Mouse (Mus musculus) liver, postnatal 0 days (tissue): ENCODE results near the gene Elp5. TPM values are rescaled to one million over a fixed set of nuclear protein-coding genes. Genes with fewer than 3 reads are reported as not detected.

Experiments used
- ATAC-seq: fragments of 200-750 bp; cut with Nextera tagmentation; 2 replicates; pipeline ENCODE4 v1.8.0; 2017; ENCODE audit warnings: mild to moderate bottlenecking, moderate library complexity
- DNase-seq: peaks from one replicate; pipeline ENCODE4 v3.0.0-alpha.2; 2016
- H3K27ac ChIP-seq: fragments of 300-500 bp; sonication (generic); 2 replicates; pipeline ENCODE4 v1.5.1; 2014; ENCODE audit warnings: antibody characterized with exemption, moderate library complexity, mild to moderate bottlenecking, low read depth
- H3K27me3 ChIP-seq: fragments of 300-500 bp; sonication (generic); 2 replicates; pipeline ENCODE4 v1.6.1; 2014; ENCODE audit warnings: low read length, control low read depth, mixed read lengths; ENCODE audit not compliant: insufficient read depth
- H3K36me3 ChIP-seq: fragments of 300-500 bp; sonication (generic); replicated peaks from 2 replicates; pipeline ENCODE4 v1.6.1; 2014; ENCODE audit warnings: mild to moderate bottlenecking, control low read depth, low read length, moderate library complexity, mixed read lengths; ENCODE audit not compliant: insufficient read depth
- H3K4me1 ChIP-seq: fragments of 300-500 bp; sonication (generic); 2 replicates; pipeline ENCODE4 v1.6.1; 2014; ENCODE audit warnings: antibody characterized with exemption, mild to moderate bottlenecking, control low read depth; ENCODE audit not compliant: insufficient read depth
- H3K4me2 ChIP-seq: fragments of 300-500 bp; sonication (generic); 2 replicates; pipeline ENCODE4 v1.6.1; 2014; ENCODE audit warnings: low read depth, mild to moderate bottlenecking, low read length, moderate library complexity, mixed read lengths
- H3K4me3 ChIP-seq: fragments of 300-500 bp; sonication (generic); 2 replicates; pipeline ENCODE4 v1.5.1; 2014; ENCODE audit warnings: low read depth, low read length
- H3K9ac ChIP-seq: fragments of 300-500 bp; sonication (generic); replicated peaks from 2 replicates; pipeline ENCODE4 v1.6.1; 2014; ENCODE audit warnings: mild to moderate bottlenecking, moderate library complexity
- H3K9me3 ChIP-seq: fragments of 300-500 bp; sonication (generic); 2 replicates; pipeline ENCODE4 v1.6.1; 2016; ENCODE audit warnings: mild to moderate bottlenecking, control low read depth, low read length, mixed read lengths
- CTCF ChIP-seq: sonication (generic); IDR thresholded peaks from 2 replicates; pipeline ENCODE4 v1.5.1; 2016; ENCODE audit warnings: antibody characterized with exemption, low read depth
- EP300 ChIP-seq: IDR thresholded peaks from 2 replicates; pipeline ENCODE4 v1.6.1; 2016; ENCODE audit warnings: antibody characterized with exemption, low read depth, mild to moderate bottlenecking
- WGBS: fragments of 180-500 bp; shearing (Covaris S2); extraction: QIAGEN DNeasy Blood & Tissue Kit; methylation state at CpG from one replicate; pipeline ENCODE4 v1.1.7; 2014; ENCODE audit not compliant: insufficient replicate concordance; 5-methylcytosine and 5-hydroxymethylcytosine counted together
- polyA plus RNA-seq: library from polyadenylated mRNA; unstranded; fragments of >200 nt; fragmentation: Nextera tagmentation; extraction: Ambion mirVana; gene quantifications from 2 replicates; pipeline ENCODE4 v1.2.1, GENCODE M21; 2015

Elp5 gene
- polyA plus RNA-seq, 1 experiment from 2014 or later = 40.6 TPM

DNA sequence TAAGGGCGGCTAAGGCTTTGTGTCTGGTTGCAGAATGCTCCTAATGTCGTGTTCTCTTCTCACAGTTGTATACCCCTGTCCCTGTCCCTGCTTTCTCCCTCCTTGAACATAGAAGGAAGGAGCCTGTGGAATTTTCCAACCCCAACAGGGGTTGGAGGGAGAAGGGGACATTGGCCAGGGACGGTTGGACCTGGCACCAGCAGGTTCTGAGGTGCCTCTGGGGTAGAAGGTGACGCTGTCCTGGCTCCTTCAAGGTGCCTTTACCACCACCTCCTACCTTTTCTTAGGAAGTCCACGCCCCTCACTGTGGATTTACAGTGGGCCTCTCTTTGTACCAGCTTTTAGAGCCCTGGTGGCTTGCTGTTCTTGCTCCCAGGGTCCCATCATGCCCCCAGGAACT is 44.5 kb downstream of the Elp5 start:
- DNase-seq = no peak
- Histone ChIP-seq H3K27me3 (peaks cover 55% of the 10 kb centered on the region), H3K4me3 (no peak overlapping the region), H3K4me1 (peaks cover 21% of the 10 kb centered on the region), H3K27ac (no peak overlapping the region), H3K9me3 (no peaks in the 10 kb centered on the region), H3K9ac (no peak overlapping the region), H3K36me3 (no peaks in the 10 kb centered on the region; the same call in 1 of the 2 replicates), H3K4me2 (no peak overlapping the region)
- no peak for TF ChIP-seq CTCF
- no peak for TF ChIP-seq EP300
- no peak for ATAC-seq
- WGBS = 66% methylated on average over 5 of the region's 5 CpGs

DNA sequence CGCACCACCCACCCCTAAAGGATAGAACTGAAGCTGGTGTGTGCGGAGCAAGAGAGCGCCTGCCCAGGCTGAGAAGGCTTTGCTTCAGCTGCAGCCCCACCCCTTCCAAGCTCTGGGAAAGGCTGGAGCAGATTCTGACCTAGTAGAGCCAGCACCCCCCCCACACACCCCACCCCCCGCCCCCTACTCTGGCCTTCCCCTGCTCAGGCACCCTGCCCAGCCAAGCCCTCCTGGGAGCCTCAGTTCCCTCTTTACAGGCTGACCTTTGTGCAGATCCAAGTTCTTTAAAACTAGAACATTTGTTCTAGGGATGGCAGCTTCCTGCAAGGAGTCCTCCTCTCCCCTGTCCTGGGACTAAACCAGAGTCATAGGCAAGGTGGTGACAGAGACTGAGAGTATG is 44.9 kb downstream of the Elp5 start:
- Histone ChIP-seq H3K9me3 (no peaks in the 10 kb centered on the region), H3K4me3 (no peak overlapping the region), H3K4me2 (no peak overlapping the region), H3K27ac (no peak overlapping the region), H3K36me3 (no peaks in the 10 kb centered on the region), H3K4me1 (peaks cover 21% of the 10 kb centered on the region), H3K9ac (no peak overlapping the region), H3K27me3 (peaks cover 55% of the 10 kb centered on the region)
- DNase-seq (no peak), ATAC-seq (no peak)
- TF ChIP-seq EP300 = no peak
- no peak for TF ChIP-seq CTCF
- 43% methylated on average over 4 of the region's 4 CpGs for WGBS

GRCm38 (mm10) chr11:69936714-69937347 is 45.5 kb downstream of the Elp5 start:
- Histone ChIP-seq H3K9ac (no peak overlapping the region), H3K4me1 (peaks cover 21% of the 10 kb centered on the region), H3K36me3 (no peaks in the 10 kb centered on the region), H3K27ac (no peak overlapping the region), H3K9me3 (no peaks in the 10 kb centered on the region), H3K4me3 (peak overlapping the region; percentile 50; the same call in 1 of the 2 replicates), H3K4me2 (no peak overlapping the region), H3K27me3 (peaks cover 52% of the 10 kb centered on the region)
- TF ChIP-seq EP300 = no peak
- TF ChIP-seq CTCF = no peak
- ATAC-seq (no peak), DNase-seq (no peak)
- WGBS = 44% methylated on average over 9 of the region's 9 CpGs

DNA sequence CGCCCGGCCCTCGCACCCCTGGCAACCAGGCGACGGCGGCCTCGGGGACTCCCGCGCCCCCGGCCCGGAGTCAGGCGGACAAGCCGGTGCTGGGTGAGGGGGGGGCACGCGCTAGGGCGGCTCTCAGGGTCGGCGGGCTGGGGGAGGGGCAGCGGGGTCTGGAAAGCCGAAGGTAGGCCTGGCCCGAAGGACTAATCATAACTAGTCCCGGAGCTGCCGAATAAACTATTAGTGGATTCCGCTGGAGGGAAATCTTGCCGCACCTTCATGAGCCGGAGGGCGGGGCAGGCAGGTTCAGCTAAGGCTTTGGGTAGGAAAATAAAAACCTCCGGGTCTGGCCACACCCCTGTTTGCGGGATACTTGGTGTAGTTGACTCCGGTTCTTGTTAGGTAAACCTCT is 46.2 kb downstream of the Elp5 start:
- no peaks in the 10 kb centered on the region for H3K36me3 ChIP-seq
- no peaks in the 10 kb centered on the region for H3K9me3 ChIP-seq
- no peak overlapping the region for H3K27ac ChIP-seq
- DNase-seq (no peak), ATAC-seq (no peak)
- H3K4me2 ChIP-seq = peak overlapping the region; percentile 87
- 4% methylated on average over 30 of the region's 30 CpGs for WGBS
- peaks cover 21% of the 10 kb centered on the region for H3K4me1 ChIP-seq
- no peak for TF ChIP-seq CTCF
- TF ChIP-seq EP300 = no peak
- H3K9ac ChIP-seq = no peak overlapping the region
- peak overlapping the region; percentile 50 for H3K4me3 ChIP-seq
- H3K27me3 ChIP-seq = peaks cover 52% of the 10 kb centered on the region

- 0 out of 2 replicates have a peak within 1 kb of the TSS, but pooled peaks have one; percentile 8 for H3K9ac ChIP-seq
- peaks cover 52% of the 10 kb centered on the region for H3K27me3 ChIP-seq
Measured at GRCm38 (mm10) chr11:69935137-69935879, 47.0 kb downstream of the Elp5 start, which contains the start of gene Ybx2. Ybx2 (plus strand) TSS chr11:69935796.

DNA sequence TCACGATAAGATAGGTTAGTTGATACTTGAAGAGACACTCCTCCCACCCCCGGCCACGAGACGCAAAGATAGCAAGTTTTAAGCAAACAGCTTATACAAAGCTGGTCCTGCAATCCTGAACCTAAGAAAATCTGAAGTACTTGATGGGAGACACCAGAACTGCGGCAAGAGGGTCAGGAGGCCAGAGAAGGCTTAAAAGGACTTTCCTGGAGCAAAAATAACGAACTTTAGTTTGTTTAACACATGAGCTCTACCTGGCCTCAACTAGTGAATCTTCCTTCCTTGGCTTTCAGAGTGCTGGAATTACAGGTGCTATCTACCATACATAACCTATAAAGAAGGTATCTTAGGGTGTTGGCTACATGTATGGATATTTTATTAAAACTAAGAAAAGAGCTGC is 47.6 kb downstream of the Elp5 start:
- Histone ChIP-seq H3K9ac (no peak overlapping the region; the same call in 1 of the 2 replicates), H3K27ac (no peak overlapping the region), H3K4me3 (peak overlapping the region; percentile 50; the same call in 1 of the 2 replicates), H3K9me3 (no peaks in the 10 kb centered on the region), H3K4me2 (peak overlapping the region; percentile 62), H3K27me3 (peaks cover 52% of the 10 kb centered on the region), H3K36me3 (no peaks in the 10 kb centered on the region), H3K4me1 (peaks cover 21% of the 10 kb centered on the region)
- TF ChIP-seq CTCF (no peak), EP300 (no peak)
- DNase-seq (no peak), ATAC-seq (no peak)
- 16% methylated on average over 6 of the region's 6 CpGs for WGBS

More at GRCm38 (mm10) chr11:69935137-69935879, 47.0 kb downstream of the Elp5 start, which contains the start of gene Ybx2:
- DNase-seq (peak; percentile 87), ATAC-seq (peak; percentile 63)
- TF ChIP-seq CTCF = 0 out of 2 replicates have a peak, but pooled peaks have one; percentile 19
- TF ChIP-seq EP300 = no peak
- H3K4me1 ChIP-seq = peaks cover 21% of the 10 kb centered on the region
- H3K4me3 ChIP-seq = peak within 1 kb of the TSS; percentile 50
- H3K4me2 ChIP-seq = peak within 1 kb of the TSS; percentile 87
- H3K9me3 ChIP-seq = no peaks in the 10 kb centered on the region
- H3K27ac ChIP-seq = no peak within 1 kb of the TSS
- 2% methylated on average over 43 of the region's 62 CpGs for WGBS
- no peaks in the 10 kb centered on the region for H3K36me3 ChIP-seq
